Mouse (Mus musculus): ENCODE data around the gene Kirrel3. TPM values are rescaled to one million over a fixed set of nuclear protein-coding genes. Genes with fewer than 3 reads are reported as not detected.

Gene Kirrel3
- polyA plus RNA-seq, 1 experiment = not detected

GRCm38 (mm10) chr9:34670906-34671305, 185.2 kb downstream of the Kirrel3 start:
- TF ChIP-seq GATA1 (IDR thresholded peaks at IDR 0.05; ENCODE audit: low read length) = no peak

GRCm38 (mm10) chr9:34686798-34687197, 201.1 kb downstream of the Kirrel3 start:
- TF ChIP-seq GATA1 (IDR thresholded peaks at IDR 0.05; ENCODE audit: low read length) = no peak

- TF ChIP-seq GATA1 (IDR thresholded peaks at IDR 0.05; ENCODE audit: low read length) = no peak
Measured at GRCm38 (mm10) chr9:34688358-34688757, 202.7 kb downstream of the Kirrel3 start.

GRCm38 (mm10) chr9:34689375-34689774, 203.7 kb downstream of the Kirrel3 start:
- no peak for TF ChIP-seq GATA1 (IDR thresholded peaks at IDR 0.05; ENCODE audit: low read length)

- TF ChIP-seq GATA1 (IDR thresholded peaks at IDR 0.05; ENCODE audit: low read length) = no peak
Measured at GRCm38 (mm10) chr9:34695646-34696045, 210.0 kb downstream of the Kirrel3 start.

GRCm38 (mm10) chr9:34703547-34704300, 218.0 kb downstream of the Kirrel3 start:
- no peak for TF ChIP-seq GATA1 (IDR thresholded peaks at IDR 0.05; ENCODE audit: low read length)

- no peak for TF ChIP-seq GATA1 (IDR thresholded peaks at IDR 0.05; ENCODE audit: low read length)
Measured at GRCm38 (mm10) chr9:34704357-34704756, 218.7 kb downstream of the Kirrel3 start.

- TF ChIP-seq GATA1 (IDR thresholded peaks at IDR 0.05; ENCODE audit: low read length) = no peak
Measured at GRCm38 (mm10) chr9:34706350-34706873, 220.7 kb downstream of the Kirrel3 start.

GRCm38 (mm10) chr9:34708691-34709090, 223.0 kb downstream of the Kirrel3 start:
- no peak for TF ChIP-seq GATA1 (IDR thresholded peaks at IDR 0.05; ENCODE audit: low read length)

- TF ChIP-seq GATA1 (IDR thresholded peaks at IDR 0.05; ENCODE audit: low read length) = no peak
Measured at GRCm38 (mm10) chr9:34711996-34712395, 226.3 kb downstream of the Kirrel3 start.

- TF ChIP-seq GATA1 (IDR thresholded peaks at IDR 0.05; ENCODE audit: low read length) = no peak
Measured at GRCm38 (mm10) chr9:34712996-34713395, 227.3 kb downstream of the Kirrel3 start.

GRCm38 (mm10) chr9:34713462-34713926, 227.8 kb downstream of the Kirrel3 start:
- no peak for TF ChIP-seq GATA1 (IDR thresholded peaks at IDR 0.05; ENCODE audit: low read length)

- no peak for TF ChIP-seq GATA1 (IDR thresholded peaks at IDR 0.05; ENCODE audit: low read length)
Measured at GRCm38 (mm10) chr9:34714996-34715619, 229.4 kb downstream of the Kirrel3 start.

- TF ChIP-seq GATA1 (IDR thresholded peaks at IDR 0.05; ENCODE audit: low read length) = no peak
Measured at GRCm38 (mm10) chr9:34716476-34716875, 230.8 kb downstream of the Kirrel3 start.

GRCm38 (mm10) chr9:34721478-34722197, 235.9 kb downstream of the Kirrel3 start:
- TF ChIP-seq GATA1 (IDR thresholded peaks at IDR 0.05; ENCODE audit: low read length) = no peak

GRCm38 (mm10) chr9:34722198-34722550, 236.5 kb downstream of the Kirrel3 start:
- no peak for TF ChIP-seq GATA1 (IDR thresholded peaks at IDR 0.05; ENCODE audit: low read length)
